Mouse (Mus musculus): ENCODE measurements around the gene Tango6.

The Tango6 gene

GRCm38 (mm10) chr8:106764529-106764928, 81.7 kb downstream of the Tango6 start:
- peak; percentile 17 for DNase-seq

- no peak for DNase-seq
Measured at GRCm38 (mm10) chr8:106765570-106765969, 82.7 kb downstream of the Tango6 start.

GRCm38 (mm10) chr8:106766736-106767135, 83.9 kb downstream of the Tango6 start:
- no peak for DNase-seq

DNA sequence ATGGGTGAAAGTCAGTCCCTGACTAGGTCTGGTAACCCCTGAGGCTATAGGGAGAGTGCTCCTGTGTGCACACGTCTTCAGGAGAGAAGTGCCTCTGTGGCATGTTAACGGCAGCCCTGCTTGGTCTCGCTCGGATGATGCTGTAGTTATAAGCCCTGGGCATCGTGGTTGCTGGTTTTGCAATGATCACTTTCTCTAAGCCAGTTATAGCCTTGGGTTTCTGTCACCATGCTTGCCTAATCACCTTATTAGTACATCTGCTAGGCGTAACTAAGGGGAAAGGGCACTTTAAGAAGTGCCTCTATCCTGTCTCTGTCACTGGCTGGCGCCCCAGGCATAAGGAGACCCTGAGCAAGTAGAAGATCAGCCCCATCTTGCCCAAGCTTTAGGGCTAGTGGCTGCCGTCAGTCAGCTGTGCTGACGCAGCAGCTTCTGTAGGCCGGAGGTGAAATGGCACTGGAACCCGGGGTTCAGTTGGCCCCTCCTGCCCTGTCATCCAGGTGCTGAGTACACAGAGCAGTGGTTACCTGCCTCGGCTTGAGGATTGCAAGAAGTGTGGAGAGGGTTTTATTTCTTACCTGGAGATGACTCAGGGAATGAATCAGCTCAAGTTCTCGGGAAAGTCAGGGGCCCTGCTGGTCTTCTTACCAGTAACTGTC, 86.4 kb downstream of the Tango6 start:
- no peak for DNase-seq

GRCm38 (mm10) chr8:106770596-106771179, 87.8 kb downstream of the Tango6 start:
- no peak for DNase-seq

DNA sequence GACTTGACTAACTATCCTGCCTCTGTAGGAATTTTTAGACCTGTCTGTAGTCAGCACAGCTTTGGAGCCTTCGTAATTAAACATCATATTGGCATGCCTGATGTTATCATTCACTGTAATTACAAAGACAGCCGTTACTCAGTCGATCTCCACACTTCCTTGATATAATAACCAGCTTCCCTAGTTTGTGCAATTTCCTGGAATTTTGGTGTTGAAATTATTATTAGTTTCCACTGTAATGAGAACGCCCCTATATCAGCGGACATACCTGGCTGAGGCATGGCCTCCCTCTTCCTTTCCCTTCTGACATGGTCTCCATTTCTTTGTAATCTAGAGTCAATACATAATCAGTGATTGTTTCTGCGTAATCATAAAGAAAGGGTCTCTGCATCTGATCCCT, 89.2 kb downstream of the Tango6 start:
- DNase-seq, result no peak

DNA sequence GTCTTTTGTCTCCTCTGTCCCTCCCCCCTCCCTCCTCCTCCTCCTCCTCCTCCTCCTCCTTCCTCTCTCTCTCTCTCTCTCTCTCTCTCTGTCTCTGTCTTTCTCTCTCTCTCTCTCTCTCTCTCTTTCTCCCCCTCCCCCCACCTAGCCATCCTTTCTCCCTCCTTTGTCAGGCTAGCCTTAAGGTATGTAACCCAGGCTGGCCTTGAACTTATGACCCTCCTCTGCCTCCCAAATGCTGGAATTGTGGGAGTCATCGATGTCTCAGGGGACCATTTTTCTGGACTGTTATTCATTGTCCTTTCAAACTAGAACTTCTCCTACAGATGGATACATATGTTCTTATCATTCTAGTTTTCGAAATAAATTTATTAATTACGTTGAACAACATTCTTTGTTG, 89.6 kb downstream of the Tango6 start:
- DNase-seq, result no peak

- DNase-seq, result no peak
Measured at GRCm38 (mm10) chr8:106774567-106775320, 91.9 kb downstream of the Tango6 start.

DNA sequence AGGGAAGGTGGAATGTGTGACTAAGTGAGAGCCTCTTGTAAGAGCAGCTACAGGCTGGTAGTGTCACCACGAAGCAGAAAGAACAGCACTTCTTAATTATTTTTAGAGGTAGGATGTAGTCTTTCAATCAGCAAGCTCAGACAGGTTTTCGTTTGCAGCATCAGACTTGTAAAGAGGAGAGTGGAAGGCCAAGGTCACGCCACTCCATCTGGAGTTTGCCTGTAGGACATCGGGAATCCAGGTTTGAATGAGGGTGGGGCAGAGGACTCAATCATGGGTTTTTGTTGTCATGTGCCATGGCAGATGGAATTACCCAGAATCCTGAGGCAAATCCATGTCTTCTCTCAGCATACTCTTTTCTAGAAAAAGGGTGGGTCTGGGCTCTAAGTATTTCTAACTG, 106.8 kb downstream of the Tango6 start:
- no peak for DNase-seq

DNA sequence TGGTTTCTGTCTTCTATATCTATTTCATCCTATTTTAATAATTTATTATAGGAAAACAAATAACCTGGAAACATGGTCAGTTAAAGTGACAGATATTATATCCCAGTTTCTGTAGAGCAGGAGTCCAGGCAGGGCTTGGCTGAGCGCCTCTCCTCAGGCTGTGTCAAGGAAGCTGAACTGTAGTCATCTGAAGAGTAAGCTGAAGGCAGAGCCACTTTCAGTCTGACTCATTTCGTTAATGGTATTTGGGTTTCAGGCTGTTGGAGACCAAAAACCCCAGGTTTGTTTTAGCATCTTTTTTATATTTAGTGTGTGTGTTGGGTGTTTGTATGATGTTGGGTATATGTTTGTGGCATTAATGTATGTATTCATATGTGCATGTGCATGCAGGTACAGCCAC, 112.0 kb downstream of the Tango6 start:
- DNase-seq, result no peak

- DNase-seq, result no peak
Measured at GRCm38 (mm10) chr8:106799821-106800220, 117.0 kb downstream of the Tango6 start.

DNA sequence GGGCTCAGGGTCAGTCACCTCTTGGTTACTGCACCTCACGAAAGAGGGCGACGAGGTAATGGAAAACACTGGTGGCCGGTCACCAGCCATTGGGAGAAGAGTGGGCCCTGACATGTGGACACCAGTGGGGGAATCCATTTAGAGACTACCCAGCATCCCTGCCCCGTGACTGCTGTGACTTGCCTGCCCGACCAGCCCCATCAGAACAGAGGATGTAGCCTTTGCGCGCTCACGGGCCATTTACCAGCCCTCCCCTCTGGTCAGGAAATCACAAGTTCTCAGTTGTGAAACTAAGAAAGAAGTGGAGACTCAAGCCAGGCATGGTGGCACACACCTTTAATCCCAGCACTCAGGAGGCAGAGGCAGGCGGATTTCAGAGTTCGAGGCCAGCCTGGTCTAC, 118.4 kb downstream of the Tango6 start:
- DNase-seq, result no peak

- DNase-seq, result peak; percentile 30
Measured at GRCm38 (mm10) chr8:106802384-106803137, 119.7 kb downstream of the Tango6 start.

- no peak for DNase-seq
Measured at GRCm38 (mm10) chr8:106805859-106806258, 123.0 kb downstream of the Tango6 start.

- no peak for DNase-seq
Measured at GRCm38 (mm10) chr8:106807461-106807860, 124.6 kb downstream of the Tango6 start.

- no peak for DNase-seq
Measured at GRCm38 (mm10) chr8:106809726-106810125, 126.9 kb downstream of the Tango6 start.

DNA sequence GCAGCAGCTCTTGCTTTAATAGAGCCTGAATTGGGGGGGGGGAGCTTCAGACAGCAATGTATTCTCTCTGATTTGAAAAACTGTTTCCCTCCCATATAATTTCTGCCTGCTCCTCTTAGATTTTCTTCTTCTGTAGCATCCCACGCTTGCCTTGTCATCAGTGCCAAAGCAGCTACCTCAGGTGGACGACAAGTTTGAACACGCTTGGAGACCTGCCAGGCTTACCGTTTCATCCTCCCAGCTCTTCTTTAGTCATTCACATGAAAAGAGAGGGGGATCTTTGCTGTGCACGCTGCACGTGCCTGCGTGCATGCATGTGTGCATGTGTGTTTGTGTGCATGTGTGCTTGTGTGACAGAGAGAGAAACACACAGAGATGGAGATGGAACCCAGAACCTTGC, 127.5 kb downstream of the Tango6 start:
- DNase-seq, result no peak

DNA sequence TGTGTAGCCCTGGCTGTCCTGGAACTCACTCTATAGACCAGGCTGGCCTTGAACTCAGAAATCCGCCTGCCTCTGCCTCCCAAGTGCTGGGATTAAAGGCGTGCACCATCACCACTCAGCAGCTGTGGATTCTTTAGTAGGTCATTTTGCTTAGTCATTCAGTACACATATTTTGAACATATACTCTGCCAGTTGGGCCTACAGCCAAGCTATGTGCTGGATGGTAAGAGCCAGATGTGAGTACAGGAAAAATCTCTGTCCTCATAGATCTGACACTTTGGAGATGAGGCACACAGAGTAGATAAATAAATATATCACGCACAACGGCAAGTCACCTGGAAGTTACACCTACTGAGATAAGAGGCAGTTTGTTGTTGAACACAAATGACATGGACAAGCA, 129.7 kb downstream of the Tango6 start:
- DNase-seq, result no peak

- DNase-seq, result no peak
Measured at GRCm38 (mm10) chr8:106816431-106817170, 133.7 kb downstream of the Tango6 start.

DNA sequence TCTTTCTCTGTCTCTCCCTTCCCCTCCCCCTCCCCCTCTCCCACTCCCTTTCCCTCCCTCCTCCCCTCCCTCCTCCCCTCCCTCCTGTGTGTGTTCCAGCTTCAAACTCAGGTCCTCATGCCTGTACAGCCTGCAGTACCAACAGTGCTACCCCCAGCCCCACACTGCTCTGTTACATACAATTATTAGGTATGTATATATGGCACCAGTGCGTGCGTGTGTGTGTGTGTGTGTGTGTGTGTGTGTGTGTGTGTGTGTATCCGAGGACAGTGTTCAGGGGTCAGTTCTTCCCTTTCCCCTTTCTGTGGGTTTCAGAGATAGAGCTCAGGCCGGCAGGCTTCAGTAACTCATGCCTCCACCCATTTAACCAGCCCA, 134.3 kb downstream of the Tango6 start:
- DNase-seq, result no peak

DNA sequence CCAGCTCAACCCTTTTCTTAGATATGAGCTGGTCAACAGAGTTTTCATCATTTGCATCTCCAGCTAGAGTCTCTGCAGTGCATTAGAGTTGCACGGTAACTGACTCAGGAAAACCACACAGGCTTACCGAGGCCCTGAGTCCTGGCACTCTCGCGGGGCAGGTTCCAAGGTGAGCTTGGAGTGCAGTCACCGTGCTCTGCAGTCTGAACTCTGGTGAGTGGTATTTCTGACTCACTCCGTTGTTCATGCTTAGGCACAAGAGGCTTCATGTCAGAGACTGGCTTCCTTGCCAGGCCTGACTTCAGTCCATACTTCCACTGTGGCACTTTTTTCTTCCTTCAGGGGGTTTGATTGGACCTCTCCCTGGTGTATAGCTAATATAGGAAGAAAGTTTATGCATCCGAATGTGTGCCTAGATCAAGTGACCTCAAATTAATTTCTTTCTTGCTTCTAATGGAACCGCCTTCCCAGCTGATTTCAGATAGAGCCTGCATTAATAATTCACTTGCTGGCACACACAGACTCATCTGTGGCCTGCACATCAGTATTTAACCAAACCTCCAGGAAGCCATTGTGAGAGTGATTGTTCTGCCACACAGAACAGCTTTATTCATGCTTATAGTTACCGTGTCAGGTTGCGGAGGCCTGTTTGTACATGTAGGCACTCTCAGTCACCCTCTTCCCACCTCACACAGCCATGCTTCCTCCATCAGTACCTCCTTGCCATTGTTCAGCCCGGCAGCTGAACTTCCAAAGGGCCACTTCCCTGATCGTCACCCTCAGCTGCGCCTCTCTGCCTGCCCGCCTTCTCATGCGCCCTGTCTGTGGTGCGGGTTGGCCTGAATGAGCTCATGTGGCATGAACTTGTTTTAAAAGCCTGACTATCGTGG, 136.0 kb downstream of the Tango6 start:
- DNase-seq, result no peak

DNA sequence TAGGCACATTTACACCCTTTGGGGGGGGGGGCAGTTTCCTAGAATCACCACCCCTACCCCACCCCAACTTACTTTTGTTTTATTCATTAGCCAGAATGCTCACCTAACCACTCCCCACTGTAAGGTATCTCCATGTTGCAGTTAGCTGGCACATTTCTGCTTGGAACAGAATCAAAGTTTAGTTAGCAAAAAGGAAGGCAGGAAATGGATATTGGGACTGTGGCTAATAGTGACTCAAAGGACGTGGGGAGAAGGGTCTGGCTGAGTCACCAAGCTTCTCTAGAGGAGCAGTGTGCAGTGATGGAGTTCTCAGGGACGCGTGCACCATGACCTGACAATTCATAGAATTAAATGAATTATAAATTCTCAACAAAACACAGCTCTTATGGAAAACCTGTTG, 136.7 kb downstream of the Tango6 start:
- no peak for DNase-seq
